Mouse (Mus musculus): ENCODE measurements at regions not wholly inside any gene's neighbourhood (a gene's known extent, or its start where the extent isn't known, plus 50 kb on each side); places are given as distances from the start of the nearest gene placed in this dataset.

GRCm38 (mm10) chr17:3962176-3962575, 266.1 kb upstream of the Nox3 start:
- no peaks in the 10 kb centered on the region for H3K27me3 ChIP-seq (ENCODE audit: control insufficient read depth, insufficient read depth, low read length)
- 61% methylated on average over 3 of the region's 3 CpGs for WGBS
- H3K4me2 ChIP-seq (replicated peaks): no peak overlapping the region
- no peak overlapping the region for H3K4me3 ChIP-seq (replicated peaks; ENCODE audit: low read length)
- DNase-seq (ENCODE audit: low spot score) (no peak), ATAC-seq (ENCODE audit: low FRiP score) (no peak)
- no peaks in the 10 kb centered on the region for H3K4me1 ChIP-seq (replicated peaks; ENCODE audit: control insufficient read depth, insufficient read depth, low read length)
- H3K27ac ChIP-seq: no peak overlapping the region
- H3K9me3 ChIP-seq (ENCODE audit: control insufficient read depth, low read length): no peaks in the 10 kb centered on the region
- no peak overlapping the region for H3K9ac ChIP-seq
- no peaks in the 10 kb centered on the region for H3K36me3 ChIP-seq (replicated peaks; ENCODE audit: control insufficient read depth, insufficient read depth)

GRCm38 (mm10) chr17:3946540-3946939, 250.5 kb upstream of the Nox3 start:
- ATAC-seq (ENCODE audit: low FRiP score): no peak
- no peaks in the 10 kb centered on the region for H3K36me3 ChIP-seq (replicated peaks; ENCODE audit: control insufficient read depth, insufficient read depth)
- 86% methylated on average over 3 of the region's 3 CpGs for WGBS
- H3K27ac ChIP-seq: no peak overlapping the region
- no peak overlapping the region for H3K4me3 ChIP-seq (replicated peaks; ENCODE audit: low read length)
- no peak overlapping the region for H3K4me2 ChIP-seq (replicated peaks)
- H3K4me1 ChIP-seq (replicated peaks; ENCODE audit: control insufficient read depth, insufficient read depth, low read length): no peaks in the 10 kb centered on the region
- no peaks in the 10 kb centered on the region for H3K9me3 ChIP-seq (ENCODE audit: control insufficient read depth, low read length)
- DNase-seq (ENCODE audit: low spot score): no peak
- no peaks in the 10 kb centered on the region for H3K27me3 ChIP-seq (ENCODE audit: control insufficient read depth, insufficient read depth, low read length)
- no peak overlapping the region for H3K9ac ChIP-seq

- no peaks in the 10 kb centered on the region for H3K36me3 ChIP-seq (replicated peaks; ENCODE audit: control insufficient read depth, insufficient read depth)
- 82% methylated on average over 4 of the region's 4 CpGs for WGBS
- H3K4me1 ChIP-seq (replicated peaks; ENCODE audit: control insufficient read depth, insufficient read depth, low read length): no peaks in the 10 kb centered on the region
- no peak for DNase-seq (ENCODE audit: low spot score)
- no peak overlapping the region for H3K9ac ChIP-seq
- ATAC-seq (ENCODE audit: low FRiP score): no peak
- no peaks in the 10 kb centered on the region for H3K9me3 ChIP-seq (ENCODE audit: control insufficient read depth, low read length)
- no peak overlapping the region for H3K4me2 ChIP-seq (replicated peaks)
- H3K4me3 ChIP-seq (replicated peaks; ENCODE audit: low read length): no peak overlapping the region
- H3K27ac ChIP-seq: no peak overlapping the region
- no peaks in the 10 kb centered on the region for H3K27me3 ChIP-seq (ENCODE audit: control insufficient read depth, insufficient read depth, low read length)
Observed at GRCm38 (mm10) chr17:3936361-3936760, 240.3 kb upstream of the Nox3 start.

GRCm38 (mm10) chr17:3933208-3933607, 237.1 kb upstream of the Nox3 start:
- Histone ChIP-seq H3K9me3 (ENCODE audit: control insufficient read depth, low read length) (no peaks in the 10 kb centered on the region), H3K27me3 (ENCODE audit: control insufficient read depth, insufficient read depth, low read length) (no peaks in the 10 kb centered on the region), H3K4me3 (replicated peaks; ENCODE audit: low read length) (no peak overlapping the region), H3K4me1 (replicated peaks; ENCODE audit: control insufficient read depth, insufficient read depth, low read length) (no peaks in the 10 kb centered on the region), H3K27ac (no peak overlapping the region), H3K36me3 (replicated peaks; ENCODE audit: control insufficient read depth, insufficient read depth) (no peaks in the 10 kb centered on the region), H3K4me2 (replicated peaks) (no peak overlapping the region), H3K9ac (no peak overlapping the region)
- no peak for ATAC-seq (ENCODE audit: low FRiP score)
- 39% methylated on average over 4 of the region's 4 CpGs for WGBS
- no peak for DNase-seq (ENCODE audit: low spot score)

- Histone ChIP-seq H3K9ac (no peak overlapping the region), H3K27ac (no peak overlapping the region), H3K4me3 (replicated peaks; ENCODE audit: low read length) (no peak overlapping the region), H3K4me1 (replicated peaks; ENCODE audit: control insufficient read depth, insufficient read depth, low read length) (no peaks in the 10 kb centered on the region), H3K4me2 (replicated peaks) (no peak overlapping the region), H3K36me3 (replicated peaks; ENCODE audit: control insufficient read depth, insufficient read depth) (no peaks in the 10 kb centered on the region), H3K27me3 (ENCODE audit: control insufficient read depth, insufficient read depth, low read length) (no peaks in the 10 kb centered on the region), H3K9me3 (ENCODE audit: control insufficient read depth, low read length) (no peaks in the 10 kb centered on the region)
- DNase-seq (ENCODE audit: low spot score): no peak
- ATAC-seq (ENCODE audit: low FRiP score): no peak
- WGBS: 75% methylated on average over 5 of the region's 5 CpGs
Observed at GRCm38 (mm10) chr17:3932071-3932470, 236.0 kb upstream of the Nox3 start.

- Histone ChIP-seq H3K9me3 (ENCODE audit: control insufficient read depth, low read length) (no peaks in the 10 kb centered on the region), H3K4me1 (replicated peaks; ENCODE audit: control insufficient read depth, insufficient read depth, low read length) (no peaks in the 10 kb centered on the region), H3K9ac (no peak overlapping the region), H3K36me3 (replicated peaks; ENCODE audit: control insufficient read depth, insufficient read depth) (no peaks in the 10 kb centered on the region), H3K27ac (no peak overlapping the region), H3K27me3 (ENCODE audit: control insufficient read depth, insufficient read depth, low read length) (no peaks in the 10 kb centered on the region), H3K4me3 (replicated peaks; ENCODE audit: low read length) (no peak overlapping the region), H3K4me2 (replicated peaks) (no peak overlapping the region)
- WGBS: 72% methylated on average over 4 of the region's 4 CpGs
- DNase-seq (ENCODE audit: low spot score) (no peak), ATAC-seq (ENCODE audit: low FRiP score) (no peak)
Observed at GRCm38 (mm10) chr17:3927106-3927505, 231.0 kb upstream of the Nox3 start.

GRCm38 (mm10) chr17:3920282-3920681, 224.2 kb upstream of the Nox3 start:
- no peak overlapping the region for H3K9ac ChIP-seq
- H3K4me3 ChIP-seq (replicated peaks; ENCODE audit: low read length): no peak overlapping the region
- ATAC-seq (ENCODE audit: low FRiP score) (no peak), DNase-seq (ENCODE audit: low spot score) (no peak)
- no peak overlapping the region for H3K4me2 ChIP-seq (replicated peaks)
- H3K27me3 ChIP-seq (ENCODE audit: control insufficient read depth, insufficient read depth, low read length): no peaks in the 10 kb centered on the region
- no peak overlapping the region for H3K27ac ChIP-seq
- no peaks in the 10 kb centered on the region for H3K36me3 ChIP-seq (replicated peaks; ENCODE audit: control insufficient read depth, insufficient read depth)
- H3K9me3 ChIP-seq (ENCODE audit: control insufficient read depth, low read length): no peaks in the 10 kb centered on the region
- H3K4me1 ChIP-seq (replicated peaks; ENCODE audit: control insufficient read depth, insufficient read depth, low read length): no peaks in the 10 kb centered on the region

GRCm38 (mm10) chr17:3892826-3893225, 196.8 kb upstream of the Nox3 start:
- H3K9ac ChIP-seq: no peak overlapping the region
- H3K4me2 ChIP-seq (replicated peaks): no peak overlapping the region
- DNase-seq (ENCODE audit: low spot score): no peak
- H3K4me3 ChIP-seq (replicated peaks; ENCODE audit: low read length): no peak overlapping the region
- no peaks in the 10 kb centered on the region for H3K4me1 ChIP-seq (replicated peaks; ENCODE audit: control insufficient read depth, insufficient read depth, low read length)
- H3K9me3 ChIP-seq (ENCODE audit: control insufficient read depth, low read length): no peaks in the 10 kb centered on the region
- 81% methylated on average over 3 of the region's 3 CpGs for WGBS
- ATAC-seq (ENCODE audit: low FRiP score): no peak
- no peaks in the 10 kb centered on the region for H3K36me3 ChIP-seq (replicated peaks; ENCODE audit: control insufficient read depth, insufficient read depth)
- no peaks in the 10 kb centered on the region for H3K27me3 ChIP-seq (ENCODE audit: control insufficient read depth, insufficient read depth, low read length)
- H3K27ac ChIP-seq: no peak overlapping the region

GRCm38 (mm10) chr17:3883146-3883545, 187.1 kb upstream of the Nox3 start:
- WGBS: 16% methylated on average over 1 of the region's 1 CpGs
- DNase-seq (ENCODE audit: low spot score) (no peak), ATAC-seq (ENCODE audit: low FRiP score) (no peak)

GRCm38 (mm10) chr17:3879075-3879474, 183.0 kb upstream of the Nox3 start:
- H3K36me3 ChIP-seq (replicated peaks; ENCODE audit: control insufficient read depth, insufficient read depth): no peaks in the 10 kb centered on the region
- no peak overlapping the region for H3K9ac ChIP-seq
- ATAC-seq (ENCODE audit: low FRiP score): no peak
- no peak for DNase-seq (ENCODE audit: low spot score)
- H3K4me2 ChIP-seq (replicated peaks): no peak overlapping the region
- no peaks in the 10 kb centered on the region for H3K9me3 ChIP-seq (ENCODE audit: control insufficient read depth, low read length)
- 71% methylated on average over 3 of the region's 3 CpGs for WGBS
- H3K4me3 ChIP-seq (replicated peaks; ENCODE audit: low read length): no peak overlapping the region
- no peaks in the 10 kb centered on the region for H3K27me3 ChIP-seq (ENCODE audit: control insufficient read depth, insufficient read depth, low read length)
- no peak overlapping the region for H3K27ac ChIP-seq
- no peaks in the 10 kb centered on the region for H3K4me1 ChIP-seq (replicated peaks; ENCODE audit: control insufficient read depth, insufficient read depth, low read length)

More at GRCm38 (mm10) chr17:3883146-3883545, 187.1 kb upstream of the Nox3 start:
- H3K36me3 ChIP-seq (replicated peaks; ENCODE audit: control insufficient read depth, insufficient read depth): no peaks in the 10 kb centered on the region
- H3K9ac ChIP-seq: no peak overlapping the region
- no peaks in the 10 kb centered on the region for H3K4me1 ChIP-seq (replicated peaks; ENCODE audit: control insufficient read depth, insufficient read depth, low read length)
- H3K9me3 ChIP-seq (ENCODE audit: control insufficient read depth, low read length): no peaks in the 10 kb centered on the region
- H3K4me2 ChIP-seq (replicated peaks): no peak overlapping the region
- H3K27me3 ChIP-seq (ENCODE audit: control insufficient read depth, insufficient read depth, low read length): no peaks in the 10 kb centered on the region
- no peak overlapping the region for H3K27ac ChIP-seq
- H3K4me3 ChIP-seq (replicated peaks; ENCODE audit: low read length): no peak overlapping the region
